Mouse (Mus musculus): ENCODE data around the gene Olfr97. TPM values are rescaled to one million over a fixed set of nuclear protein-coding genes. Genes with fewer than 3 reads are reported as not detected.

The Olfr97 gene
- polyA plus RNA-seq, 1 experiment from 2014 or later, result not detected

Other genes starting within 250 kb of the Olfr97 start
- gene H2-M5, start 247.8 kb downstream of the Olfr97 start, polyA plus RNA-seq (2014; fragmentation: Nextera tagmentation; extraction: Ambion mirVana), result 0.59 and 1.1 TPM in 2 replicates
- gene Zfp57, start 236.2 kb downstream of the Olfr97 start, polyA plus RNA-seq (2014; fragmentation: Nextera tagmentation; extraction: Ambion mirVana), result 128 and 135 TPM in 2 replicates
- 0.23 and 0.40 TPM in 2 replicates for gene Mog, start 213.9 kb downstream of the Olfr97 start, polyA plus RNA-seq (2014; fragmentation: Nextera tagmentation; extraction: Ambion mirVana)
- 21.3 and 22.7 TPM in 2 replicates for gene Gabbr1, start 191.4 kb downstream of the Olfr97 start, polyA plus RNA-seq (2014; fragmentation: Nextera tagmentation; extraction: Ambion mirVana)
- not detected in 2 replicates for gene Olfr90, start 148.8 kb downstream of the Olfr97 start, polyA plus RNA-seq (2014; fragmentation: Nextera tagmentation; extraction: Ambion mirVana)
- gene Olfr91, start 139.1 kb downstream of the Olfr97 start, polyA plus RNA-seq (2014; fragmentation: Nextera tagmentation; extraction: Ambion mirVana), result not detected in 2 replicates
- gene Olfr92, start 117.2 kb downstream of the Olfr97 start, polyA plus RNA-seq (2014; fragmentation: Nextera tagmentation; extraction: Ambion mirVana), result not detected in 2 replicates
- gene Olfr93, start 75.8 kb downstream of the Olfr97 start, polyA plus RNA-seq (2014; fragmentation: Nextera tagmentation; extraction: Ambion mirVana), result not detected in 2 replicates
- gene Ubd, start 43.4 kb downstream of the Olfr97 start, polyA plus RNA-seq (2014; fragmentation: Nextera tagmentation; extraction: Ambion mirVana), result not detected in 2 replicates
- not detected in 2 replicates for gene Olfr94, start 36.3 kb downstream of the Olfr97 start, polyA plus RNA-seq (2014; fragmentation: Nextera tagmentation; extraction: Ambion mirVana)
- gene Olfr95, start 24.2 kb downstream of the Olfr97 start, polyA plus RNA-seq (2014; fragmentation: Nextera tagmentation; extraction: Ambion mirVana), result not detected in 2 replicates
- gene Olfr96, start 17.2 kb downstream of the Olfr97 start, polyA plus RNA-seq (2014; fragmentation: Nextera tagmentation; extraction: Ambion mirVana), result not detected in 2 replicates
- gene Olfr98, start 26.4 kb upstream of the Olfr97 start, polyA plus RNA-seq (2014; fragmentation: Nextera tagmentation; extraction: Ambion mirVana), result not detected in 2 replicates
- 0.66 and 0.89 TPM in 2 replicates for gene H2-M3, start 32.9 kb upstream of the Olfr97 start, polyA plus RNA-seq (2014; fragmentation: Nextera tagmentation; extraction: Ambion mirVana)
- not detected in 2 replicates for gene Olfr99, start 46.1 kb upstream of the Olfr97 start, polyA plus RNA-seq (2014; fragmentation: Nextera tagmentation; extraction: Ambion mirVana)
- gene Olfr101, start 67.0 kb upstream of the Olfr97 start, polyA plus RNA-seq (2014; fragmentation: Nextera tagmentation; extraction: Ambion mirVana), result not detected in 2 replicates
- not detected in 2 replicates for gene Olfr102, start 79.7 kb upstream of the Olfr97 start, polyA plus RNA-seq (2014; fragmentation: Nextera tagmentation; extraction: Ambion mirVana)
- gene Olfr103, start 102.4 kb upstream of the Olfr97 start, polyA plus RNA-seq (2014; fragmentation: Nextera tagmentation; extraction: Ambion mirVana), result not detected in 2 replicates
- gene Olfr104-ps, start 122.3 kb upstream of the Olfr97 start, polyA plus RNA-seq (2014; fragmentation: Nextera tagmentation; extraction: Ambion mirVana), result not detected in 2 replicates
- not detected in 2 replicates for gene Olfr105-ps, start 141.7 kb upstream of the Olfr97 start, polyA plus RNA-seq (2014; fragmentation: Nextera tagmentation; extraction: Ambion mirVana)
- gene Olfr106-ps, start 153.1 kb upstream of the Olfr97 start, polyA plus RNA-seq (2014; fragmentation: Nextera tagmentation; extraction: Ambion mirVana), result not detected in 2 replicates
- not detected in 2 replicates for gene Olfr107, start 161.9 kb upstream of the Olfr97 start, polyA plus RNA-seq (2014; fragmentation: Nextera tagmentation; extraction: Ambion mirVana)
- gene Olfr108, start 208.2 kb upstream of the Olfr97 start, polyA plus RNA-seq (2014; fragmentation: Nextera tagmentation; extraction: Ambion mirVana), result not detected in 2 replicates
- gene Olfr109, start 221.6 kb upstream of the Olfr97 start, polyA plus RNA-seq (2014; fragmentation: Nextera tagmentation; extraction: Ambion mirVana), result not detected in 2 replicates
- not detected in 2 replicates for gene H2-M2, start 246.2 kb upstream of the Olfr97 start, polyA plus RNA-seq (2014; fragmentation: Nextera tagmentation; extraction: Ambion mirVana)